Mouse (Mus musculus): ENCODE results near the gene Fsip2. TPM values are rescaled to one million over a fixed set of nuclear protein-coding genes. Genes with fewer than 3 reads are reported as not detected.

Fsip2 gene
- not detected in 2 replicates for polyA plus RNA-seq (2012; rRNA removed; ENCODE audit: low replicate concordance)

DNA sequence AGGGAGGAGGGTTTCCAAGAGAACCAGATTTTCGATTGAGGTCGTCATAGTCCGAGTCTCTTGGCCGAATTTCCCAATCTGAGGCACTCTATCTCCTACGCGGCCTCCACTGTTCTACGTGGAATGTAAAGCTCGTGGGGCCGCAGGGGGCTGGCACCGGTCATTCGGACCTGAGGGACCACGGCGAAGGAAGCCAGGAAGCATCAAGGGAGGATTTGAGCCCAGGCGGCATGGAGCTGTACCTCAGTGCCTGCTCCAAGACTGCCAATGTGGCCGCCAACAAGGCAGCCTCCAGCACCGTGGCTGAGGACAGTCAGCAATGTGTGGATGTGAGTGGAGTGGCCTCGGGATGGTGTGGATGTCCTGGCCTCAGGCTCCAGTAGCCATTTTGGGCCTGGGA, at the start of gene Fsip2:
Gene Fsip2 (plus strand): TSS at position 163 of the 400 bp plus-strand sequence.

